Mouse (Mus musculus): ENCODE results near the gene Fam83f.

DNA sequence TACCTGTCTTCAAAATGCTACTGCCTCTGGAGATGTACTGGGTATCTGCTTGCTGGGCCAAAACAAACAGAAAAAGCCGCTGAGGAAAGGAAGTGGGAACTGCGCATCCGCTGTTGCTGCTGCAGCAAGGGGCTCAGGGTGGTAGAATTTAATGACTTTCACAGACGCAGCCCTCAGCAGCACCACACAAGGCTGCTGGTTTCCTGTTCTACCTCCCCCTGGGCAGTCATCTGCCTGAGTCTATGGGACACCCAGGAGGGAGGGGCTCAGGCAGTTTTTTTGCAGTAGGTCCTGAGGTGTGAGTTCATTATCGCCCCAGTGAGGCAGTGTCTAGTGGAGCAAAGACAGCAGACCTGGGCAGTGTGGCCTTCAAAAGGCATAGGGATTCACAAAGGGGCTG is 25.9 kb downstream of the Fam83f start:
- no peak for TF ChIP-seq MAZ (IDR thresholded peaks at IDR 0.05; ENCODE audit: low read depth, low read length)
- TF ChIP-seq CTCF (IDR thresholded peaks at IDR 0.05 in 2 of 3, conservative IDR thresholded peaks at IDR 0.05 in 1 of 3; ENCODE audit: control insufficient read depth in 1 of 3, insufficient read depth in 1 of 3, low read depth in 2 of 3, low read length in 3 of 3, poor library complexity in 1 of 3, severe bottlenecking in 1 of 3), result no peak
- no peak for TF ChIP-seq MXI1 (IDR thresholded peaks at IDR 0.05; ENCODE audit: low read depth, low read length)
- TF ChIP-seq MEF2A (IDR thresholded peaks at IDR 0.05; ENCODE audit: extremely low read depth, insufficient replicate concordance, low read depth, low read length, poor library complexity, severe bottlenecking), result no peak
- no peak for TF ChIP-seq ZNF384 (IDR thresholded peaks at IDR 0.05; ENCODE audit: low read depth, low read length)
- TF ChIP-seq POLR2A (IDR thresholded peaks at IDR 0.05; ENCODE audit: control insufficient read depth in 1 of 2, insufficient read depth in 1 of 2, low read depth in 1 of 2, low read length in 2 of 2, poor library complexity in 1 of 2), result no peak
- TF ChIP-seq EP300 (IDR thresholded peaks at IDR 0.05; ENCODE audit: low read depth in 1 of 2, low read length in 2 of 2), result no peak
- no peak for TF ChIP-seq MYB (IDR thresholded peaks at IDR 0.05; ENCODE audit: low read depth, low read length)
- no peak for TF ChIP-seq RCOR1 (IDR thresholded peaks at IDR 0.05; ENCODE audit: low read depth, low read length)
- no peak for TF ChIP-seq HCFC1 (IDR thresholded peaks at IDR 0.05; ENCODE audit: low read depth, low read length)
- TF ChIP-seq RAD21 (IDR thresholded peaks at IDR 0.05; ENCODE audit: low read depth, low read length), result no peak
- no peak for TF ChIP-seq MAX (IDR thresholded peaks at IDR 0.05; ENCODE audit: low read length)

Data from MEL (cell line).